Mouse (Mus musculus): ENCODE data around the gene Hist1h3b. TPM values are rescaled to one million over a fixed set of nuclear protein-coding genes. Genes with fewer than 3 reads are reported as not detected.

Gene Hist1h3b
- total and polyA plus RNA-seq, 2 experiments from 2014 or later = 0.67 to 254 TPM

GRCm38 (mm10) chr13:23728472-23729191, 23.4 kb upstream of the Hist1h3b start:
- 88% methylated on average over 18 of the region's 18 CpGs for WGBS

GRCm38 (mm10) chr13:23729192-23729525, 22.9 kb upstream of the Hist1h3b start:
- H3K9me3 ChIP-seq (ENCODE audit: low read length) = no peaks in the 10 kb centered on the region
- no peaks in the 10 kb centered on the region for H3K27me3 ChIP-seq (ENCODE audit: insufficient read depth, low read length)
- H3K4me3 ChIP-seq (ENCODE audit: low read depth, low read length) = no peak overlapping the region
- TF ChIP-seq CTCF (IDR thresholded peaks at IDR 0.05; ENCODE audit: low read depth) = no peak
- no peak overlapping the region for H3K27ac ChIP-seq (ENCODE audit: low read depth, low read length)
- no peaks in the 10 kb centered on the region for H3K36me3 ChIP-seq (ENCODE audit: insufficient read depth)
- H3K4me2 ChIP-seq (ENCODE audit: low read depth) = no peak overlapping the region
- ATAC-seq (no peak), DNase-seq (no peak)
- no peak overlapping the region for H3K9ac ChIP-seq
- H3K4me1 ChIP-seq (ENCODE audit: insufficient read depth) = no peaks in the 10 kb centered on the region
- WGBS = 88% methylated on average over 9 of the region's 9 CpGs

More at GRCm38 (mm10) chr13:23728472-23729191, 23.4 kb upstream of the Hist1h3b start:
- Histone ChIP-seq H3K4me3 (ENCODE audit: low read depth, low read length) (no peak overlapping the region), H3K27me3 (ENCODE audit: insufficient read depth, low read length) (no peaks in the 10 kb centered on the region), H3K4me1 (ENCODE audit: insufficient read depth) (no peaks in the 10 kb centered on the region), H3K9ac (no peak overlapping the region), H3K36me3 (ENCODE audit: insufficient read depth) (no peaks in the 10 kb centered on the region), H3K4me2 (ENCODE audit: low read depth) (no peak overlapping the region), H3K9me3 (ENCODE audit: low read length) (no peaks in the 10 kb centered on the region), H3K27ac (ENCODE audit: low read depth, low read length) (no peak overlapping the region)
- ATAC-seq = no peak
- no peak for DNase-seq
- TF ChIP-seq CTCF (IDR thresholded peaks at IDR 0.05; ENCODE audit: low read depth) = no peak

GRCm38 (mm10) chr13:23729706-23730105, 22.4 kb upstream of the Hist1h3b start:
- Histone ChIP-seq H3K4me3 (ENCODE audit: low read depth, low read length) (no peak overlapping the region), H3K4me2 (ENCODE audit: low read depth) (no peak overlapping the region), H3K27me3 (ENCODE audit: insufficient read depth, low read length) (no peaks in the 10 kb centered on the region), H3K36me3 (ENCODE audit: insufficient read depth) (no peaks in the 10 kb centered on the region), H3K4me1 (ENCODE audit: insufficient read depth) (no peaks in the 10 kb centered on the region), H3K27ac (ENCODE audit: low read depth, low read length) (no peak overlapping the region), H3K9ac (no peak overlapping the region), H3K9me3 (ENCODE audit: low read length) (no peaks in the 10 kb centered on the region)
- TF ChIP-seq CTCF (IDR thresholded peaks at IDR 0.05; ENCODE audit: low read depth) = no peak
- 93% methylated on average over 5 of the region's 5 CpGs for WGBS
- ATAC-seq (no peak), DNase-seq (no peak)

- no peak overlapping the region for H3K4me3 ChIP-seq (ENCODE audit: low read depth, low read length)
- no peaks in the 10 kb centered on the region for H3K4me1 ChIP-seq (ENCODE audit: insufficient read depth)
- WGBS = 58% methylated on average over 8 of the region's 8 CpGs
- no peak overlapping the region for H3K9ac ChIP-seq
- ATAC-seq (no peak), DNase-seq (no peak)
- H3K27me3 ChIP-seq (ENCODE audit: insufficient read depth, low read length) = no peaks in the 10 kb centered on the region
- no peaks in the 10 kb centered on the region for H3K9me3 ChIP-seq (ENCODE audit: low read length)
- no peak overlapping the region for H3K27ac ChIP-seq (ENCODE audit: low read depth, low read length)
- H3K4me2 ChIP-seq (ENCODE audit: low read depth) = no peak overlapping the region
- no peaks in the 10 kb centered on the region for H3K36me3 ChIP-seq (ENCODE audit: insufficient read depth)
- no peak for TF ChIP-seq CTCF (IDR thresholded peaks at IDR 0.05; ENCODE audit: low read depth)
These were observed 21.6 kb upstream of the Hist1h3b start for GRCm38 (mm10) chr13:23730479-23730878.

- Histone ChIP-seq H3K36me3 (ENCODE audit: insufficient read depth) (no peaks in the 10 kb centered on the region), H3K9me3 (ENCODE audit: low read length) (no peaks in the 10 kb centered on the region), H3K9ac (no peak overlapping the region), H3K4me3 (ENCODE audit: low read depth, low read length) (no peak overlapping the region), H3K4me1 (ENCODE audit: insufficient read depth) (no peaks in the 10 kb centered on the region), H3K27ac (ENCODE audit: low read depth, low read length) (0 out of 2 replicates have a peak overlapping the region, but pooled peaks have one; percentile 35), H3K27me3 (ENCODE audit: insufficient read depth, low read length) (no peaks in the 10 kb centered on the region), H3K4me2 (ENCODE audit: low read depth) (no peak overlapping the region)
- peak; percentile 67 for DNase-seq
- TF ChIP-seq CTCF (IDR thresholded peaks at IDR 0.05; ENCODE audit: low read depth) = peak; percentile 88
- ATAC-seq = peak; percentile 54; the same call in 1 of the 2 replicates
- 22% methylated on average over 8 of the region's 8 CpGs for WGBS
These were observed 19.8 kb upstream of the Hist1h3b start for GRCm38 (mm10) chr13:23732156-23732804.

GRCm38 (mm10) chr13:23737091-23737490, 15.0 kb upstream of the Hist1h3b start:
- DNase-seq (no peak), ATAC-seq (no peak)
- TF ChIP-seq CTCF (IDR thresholded peaks at IDR 0.05; ENCODE audit: low read depth) = no peak
- Histone ChIP-seq H3K36me3 (ENCODE audit: insufficient read depth) (no peaks in the 10 kb centered on the region), H3K4me3 (ENCODE audit: low read depth, low read length) (no peak overlapping the region), H3K4me1 (ENCODE audit: insufficient read depth) (peaks cover 6% of the 10 kb centered on the region), H3K4me2 (ENCODE audit: low read depth) (no peak overlapping the region), H3K9ac (no peak overlapping the region), H3K27me3 (ENCODE audit: insufficient read depth, low read length) (no peaks in the 10 kb centered on the region), H3K9me3 (ENCODE audit: low read length) (no peaks in the 10 kb centered on the region), H3K27ac (ENCODE audit: low read depth, low read length) (no peak overlapping the region)
- 90% methylated on average over 5 of the region's 5 CpGs for WGBS

- DNase-seq = peak; percentile 56
- ATAC-seq = no peak
- Histone ChIP-seq H3K4me2 (ENCODE audit: low read depth) (peak overlapping the region; percentile 100), H3K27me3 (ENCODE audit: insufficient read depth, low read length) (no peaks in the 10 kb centered on the region), H3K27ac (ENCODE audit: low read depth, low read length) (peak overlapping the region; percentile 80), H3K36me3 (ENCODE audit: insufficient read depth) (no peaks in the 10 kb centered on the region), H3K9ac (peak overlapping the region; percentile 80), H3K9me3 (ENCODE audit: low read length) (no peaks in the 10 kb centered on the region), H3K4me1 (ENCODE audit: insufficient read depth) (peaks cover 6% of the 10 kb centered on the region), H3K4me3 (ENCODE audit: low read depth, low read length) (peak overlapping the region; percentile 51)
- no peak for TF ChIP-seq CTCF (IDR thresholded peaks at IDR 0.05; ENCODE audit: low read depth)
- 23% methylated on average over 4 of the region's 4 CpGs for WGBS
These were observed 14.0 kb upstream of the Hist1h3b start for GRCm38 (mm10) chr13:23738041-23738440.
